Mouse (Mus musculus): ENCODE results near the gene Hyal3. TPM values are rescaled to one million over a fixed set of nuclear protein-coding genes. Genes with fewer than 3 reads are reported as not detected.

The Hyal3 gene
- polyA plus RNA-seq, 1 experiment from 2014 or later: 0.89 TPM

DNA sequence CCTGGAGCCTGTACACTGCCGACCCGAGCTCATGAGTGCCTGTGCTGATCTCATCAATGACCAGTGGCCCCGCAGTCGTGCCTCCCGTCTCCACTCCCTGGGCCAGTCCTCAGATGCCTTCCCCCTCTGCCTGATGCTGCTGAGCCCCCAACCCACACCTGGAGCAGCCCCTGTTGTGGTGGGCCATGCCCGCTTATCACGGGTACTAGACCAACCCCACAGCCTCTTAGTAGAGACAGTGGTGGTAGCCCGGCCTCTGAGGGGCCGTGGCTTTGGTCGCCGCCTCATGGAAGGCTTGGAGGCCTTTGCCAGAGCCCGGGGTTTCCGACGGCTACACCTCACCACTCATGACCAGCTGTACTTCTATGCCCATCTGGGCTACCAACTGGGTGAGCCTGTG, 2.6 kb downstream of the Hyal3 start:
- WGBS: 91% methylated on average over 14 of the region's 14 CpGs

GRCm38 (mm10) chr9:107586504-107586903, 5.9 kb downstream of the Hyal3 start:
- H3K9ac ChIP-seq (replicated peaks; ENCODE audit: low read length): no peak overlapping the region
- WGBS: 93% methylated on average over 5 of the region's 5 CpGs
- ATAC-seq (ENCODE audit: low FRiP score, low TSS enrichment) (no peak), DNase-seq (no peak)
- no peak overlapping the region for H3K4me2 ChIP-seq (ENCODE audit: low read length)
- peaks cover 11% of the 10 kb centered on the region for H3K4me1 ChIP-seq (ENCODE audit: control insufficient read depth, insufficient read depth, low read length)
- no peak overlapping the region for H3K27ac ChIP-seq (replicated peaks; ENCODE audit: low read depth, low read length)
- peaks cover 29% of the 10 kb centered on the region for H3K36me3 ChIP-seq (ENCODE audit: control insufficient read depth, insufficient read depth, low read length)
- H3K4me3 ChIP-seq (replicated peaks; ENCODE audit: low read depth, low read length): no peak overlapping the region
- no peaks in the 10 kb centered on the region for H3K27me3 ChIP-seq (ENCODE audit: control insufficient read depth, insufficient read depth, low read length)
- H3K9me3 ChIP-seq (ENCODE audit: control insufficient read depth, low read length): no peaks in the 10 kb centered on the region

More for the DNA sequence above, 2.6 kb downstream of the Hyal3 start:
- Histone ChIP-seq H3K9me3 (ENCODE audit: control insufficient read depth, low read length) (no peaks in the 10 kb centered on the region), H3K27ac (replicated peaks; ENCODE audit: low read depth, low read length) (no peak overlapping the region), H3K4me2 (ENCODE audit: low read length) (no peak overlapping the region), H3K36me3 (ENCODE audit: control insufficient read depth, insufficient read depth, low read length) (peaks cover 11% of the 10 kb centered on the region; the same call in 1 of the 2 replicates), H3K4me3 (replicated peaks; ENCODE audit: low read depth, low read length) (no peak overlapping the region), H3K27me3 (ENCODE audit: control insufficient read depth, insufficient read depth, low read length) (no peaks in the 10 kb centered on the region), H3K4me1 (ENCODE audit: control insufficient read depth, insufficient read depth, low read length) (peaks cover 19% of the 10 kb centered on the region), H3K9ac (replicated peaks; ENCODE audit: low read length) (no peak overlapping the region)
- ATAC-seq (ENCODE audit: low FRiP score, low TSS enrichment) (no peak), DNase-seq (no peak)

DNA sequence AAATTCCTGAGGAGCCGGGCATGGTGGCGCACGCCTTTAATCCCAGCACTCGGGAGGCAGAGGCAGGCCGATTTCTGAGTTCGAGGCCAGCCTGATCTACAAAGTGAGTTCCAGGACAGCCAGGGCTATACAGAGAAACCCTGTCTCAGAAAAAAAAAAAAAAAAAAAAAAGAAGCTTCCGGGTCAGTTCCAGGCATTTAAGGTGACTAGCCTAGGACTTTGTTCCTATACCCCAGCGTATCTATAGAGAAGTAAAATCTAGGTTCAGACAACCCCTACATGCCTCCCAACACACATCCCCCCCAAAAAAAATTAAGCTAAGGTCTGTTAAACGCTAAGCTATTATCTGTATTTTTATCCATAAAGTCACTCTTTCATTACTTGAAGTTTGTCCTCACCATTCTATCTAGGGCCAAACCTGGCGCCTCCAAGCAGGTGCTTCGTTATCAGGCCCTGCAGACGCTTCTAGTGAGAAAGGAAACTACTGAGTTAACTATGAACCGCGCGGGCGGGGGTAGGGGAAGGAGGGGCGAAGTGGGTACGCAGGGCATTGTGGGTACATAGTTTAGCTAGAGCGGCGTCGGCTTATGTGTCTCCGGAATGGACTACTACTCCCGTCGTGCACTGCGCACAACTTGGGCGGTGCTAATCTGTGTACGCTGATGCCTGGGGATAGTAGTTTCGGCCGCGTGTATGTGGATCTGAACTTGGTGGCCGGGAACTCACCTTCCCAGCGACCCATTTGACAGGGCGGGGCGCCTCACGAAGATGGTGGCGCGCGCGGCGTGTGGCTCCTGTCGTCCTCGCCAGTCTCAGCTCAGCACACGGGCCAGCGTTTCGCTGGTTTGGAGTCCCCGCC, 6.6 kb downstream of the Hyal3 start, which contains the start of gene Ifrd2:
Ifrd2 (plus strand) TSS at position 669 of the 859 bp plus-strand sequence.
- no peaks in the 10 kb centered on the region for H3K27me3 ChIP-seq (ENCODE audit: control insufficient read depth, insufficient read depth, low read length)
- H3K4me1 ChIP-seq (ENCODE audit: control insufficient read depth, insufficient read depth, low read length): peaks cover 9% of the 10 kb centered on the region
- H3K36me3 ChIP-seq (ENCODE audit: control insufficient read depth, insufficient read depth, low read length): peaks cover 36% of the 10 kb centered on the region
- ATAC-seq (ENCODE audit: low FRiP score, low TSS enrichment): peak; percentile 97
- H3K27ac ChIP-seq (replicated peaks; ENCODE audit: low read depth, low read length): no peak within 1 kb of the TSS
- H3K9me3 ChIP-seq (ENCODE audit: control insufficient read depth, low read length): no peaks in the 10 kb centered on the region
- 14% methylated on average over 46 of the region's 46 CpGs for WGBS
- DNase-seq: peak; percentile 99
- peak within 1 kb of the TSS; percentile 65 for H3K4me3 ChIP-seq (replicated peaks; ENCODE audit: low read depth, low read length)
- peak within 1 kb of the TSS; percentile 54 for H3K9ac ChIP-seq (replicated peaks; ENCODE audit: low read length)
- peak within 1 kb of the TSS; percentile 89 for H3K4me2 ChIP-seq (ENCODE audit: low read length)

- H3K4me3 ChIP-seq (replicated peaks; ENCODE audit: low read depth, low read length): peak overlapping the region; percentile 65
- no peaks in the 10 kb centered on the region for H3K27me3 ChIP-seq (ENCODE audit: control insufficient read depth, insufficient read depth, low read length)
- H3K9ac ChIP-seq (replicated peaks; ENCODE audit: low read length): peak overlapping the region; percentile 54
- peak; percentile 19; the same call in 1 of the 2 replicates for ATAC-seq (ENCODE audit: low FRiP score, low TSS enrichment)
- H3K4me1 ChIP-seq (ENCODE audit: control insufficient read depth, insufficient read depth, low read length): peaks cover 9% of the 10 kb centered on the region
- peaks cover 41% of the 10 kb centered on the region for H3K36me3 ChIP-seq (ENCODE audit: control insufficient read depth, insufficient read depth, low read length)
- WGBS: 6% methylated on average over 33 of the region's 33 CpGs
- H3K27ac ChIP-seq (replicated peaks; ENCODE audit: low read depth, low read length): no peak overlapping the region
- DNase-seq: peak; percentile 56
- H3K9me3 ChIP-seq (ENCODE audit: control insufficient read depth, low read length): no peaks in the 10 kb centered on the region
- peak overlapping the region; percentile 89 for H3K4me2 ChIP-seq (ENCODE audit: low read length)
These were observed 7.4 kb downstream of the Hyal3 start for GRCm38 (mm10) chr9:107587833-107588639.

DNA sequence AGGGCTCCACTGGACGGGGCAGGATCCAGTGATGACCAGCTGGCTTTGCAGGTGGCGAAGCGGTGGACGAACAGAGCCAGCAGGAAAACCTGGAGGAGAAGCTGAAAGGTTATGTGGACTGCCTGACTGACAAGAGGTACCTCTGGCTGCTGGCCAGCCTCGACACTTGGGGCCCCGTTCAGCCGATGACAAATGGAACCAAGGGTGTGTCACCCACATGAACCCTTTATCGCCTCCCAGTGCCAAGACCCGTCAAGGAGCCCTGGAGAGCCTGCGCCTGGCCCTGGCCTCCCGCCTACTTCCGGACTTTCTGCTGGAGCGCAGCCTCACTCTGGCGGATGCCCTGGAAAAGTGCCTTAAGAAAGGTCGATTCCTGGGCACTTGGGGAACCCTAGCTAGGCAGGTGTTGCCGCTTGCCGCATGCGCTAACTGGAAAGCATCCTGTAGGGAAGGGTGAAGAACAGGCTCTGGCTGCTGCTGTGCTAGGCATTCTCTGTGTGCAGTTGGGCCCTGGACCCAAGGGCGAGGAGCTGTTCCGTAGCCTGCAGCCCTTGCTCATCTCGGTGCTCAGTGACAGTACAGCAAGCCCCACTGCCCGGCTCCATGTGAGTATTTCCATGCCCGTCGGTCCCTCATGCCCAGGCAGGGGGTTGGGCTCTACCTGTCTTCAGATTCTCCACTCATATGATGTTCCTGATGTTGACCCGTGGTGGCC, 9.6 kb downstream of the Hyal3 start:
- Histone ChIP-seq H3K4me1 (ENCODE audit: control insufficient read depth, insufficient read depth, low read length) (peaks cover 9% of the 10 kb centered on the region), H3K27ac (replicated peaks; ENCODE audit: low read depth, low read length) (no peak overlapping the region), H3K4me3 (replicated peaks; ENCODE audit: low read depth, low read length) (no peak overlapping the region), H3K9me3 (ENCODE audit: control insufficient read depth, low read length) (no peaks in the 10 kb centered on the region), H3K9ac (replicated peaks; ENCODE audit: low read length) (no peak overlapping the region), H3K4me2 (ENCODE audit: low read length) (no peak overlapping the region), H3K36me3 (ENCODE audit: control insufficient read depth, insufficient read depth, low read length) (peaks cover 42% of the 10 kb centered on the region), H3K27me3 (ENCODE audit: control insufficient read depth, insufficient read depth, low read length) (no peaks in the 10 kb centered on the region)
- no peak for DNase-seq
- WGBS: 91% methylated on average over 25 of the region's 25 CpGs
- no peak for ATAC-seq (ENCODE audit: low FRiP score, low TSS enrichment)

DNA sequence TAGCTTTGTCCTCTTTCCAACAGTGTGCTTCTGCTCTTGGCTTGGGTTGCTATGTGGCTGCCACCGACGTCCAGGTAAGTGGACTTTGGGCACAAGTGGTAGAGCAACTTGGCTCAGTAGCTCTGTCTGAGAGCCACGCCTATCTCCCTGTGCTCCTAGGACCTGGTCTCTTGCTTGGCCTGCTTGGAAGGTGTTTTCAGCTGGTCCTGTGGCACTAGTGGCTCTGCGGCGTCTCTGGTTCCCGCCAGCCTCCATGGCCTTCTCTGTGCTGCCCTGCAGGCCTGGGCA, 10.1 kb downstream of the Hyal3 start:
- ATAC-seq (ENCODE audit: low FRiP score, low TSS enrichment) (no peak), DNase-seq (no peak)
- 95% methylated on average over 6 of the region's 6 CpGs for WGBS
- H3K4me3 ChIP-seq (replicated peaks; ENCODE audit: low read depth, low read length): no peak overlapping the region
- H3K9me3 ChIP-seq (ENCODE audit: control insufficient read depth, low read length): no peaks in the 10 kb centered on the region
- peaks cover 9% of the 10 kb centered on the region for H3K4me1 ChIP-seq (ENCODE audit: control insufficient read depth, insufficient read depth, low read length)
- no peaks in the 10 kb centered on the region for H3K27me3 ChIP-seq (ENCODE audit: control insufficient read depth, insufficient read depth, low read length)
- no peak overlapping the region for H3K27ac ChIP-seq (replicated peaks; ENCODE audit: low read depth, low read length)
- peaks cover 42% of the 10 kb centered on the region for H3K36me3 ChIP-seq (ENCODE audit: control insufficient read depth, insufficient read depth, low read length)
- H3K9ac ChIP-seq (replicated peaks; ENCODE audit: low read length): no peak overlapping the region
- H3K4me2 ChIP-seq (ENCODE audit: low read length): no peak overlapping the region

DNA sequence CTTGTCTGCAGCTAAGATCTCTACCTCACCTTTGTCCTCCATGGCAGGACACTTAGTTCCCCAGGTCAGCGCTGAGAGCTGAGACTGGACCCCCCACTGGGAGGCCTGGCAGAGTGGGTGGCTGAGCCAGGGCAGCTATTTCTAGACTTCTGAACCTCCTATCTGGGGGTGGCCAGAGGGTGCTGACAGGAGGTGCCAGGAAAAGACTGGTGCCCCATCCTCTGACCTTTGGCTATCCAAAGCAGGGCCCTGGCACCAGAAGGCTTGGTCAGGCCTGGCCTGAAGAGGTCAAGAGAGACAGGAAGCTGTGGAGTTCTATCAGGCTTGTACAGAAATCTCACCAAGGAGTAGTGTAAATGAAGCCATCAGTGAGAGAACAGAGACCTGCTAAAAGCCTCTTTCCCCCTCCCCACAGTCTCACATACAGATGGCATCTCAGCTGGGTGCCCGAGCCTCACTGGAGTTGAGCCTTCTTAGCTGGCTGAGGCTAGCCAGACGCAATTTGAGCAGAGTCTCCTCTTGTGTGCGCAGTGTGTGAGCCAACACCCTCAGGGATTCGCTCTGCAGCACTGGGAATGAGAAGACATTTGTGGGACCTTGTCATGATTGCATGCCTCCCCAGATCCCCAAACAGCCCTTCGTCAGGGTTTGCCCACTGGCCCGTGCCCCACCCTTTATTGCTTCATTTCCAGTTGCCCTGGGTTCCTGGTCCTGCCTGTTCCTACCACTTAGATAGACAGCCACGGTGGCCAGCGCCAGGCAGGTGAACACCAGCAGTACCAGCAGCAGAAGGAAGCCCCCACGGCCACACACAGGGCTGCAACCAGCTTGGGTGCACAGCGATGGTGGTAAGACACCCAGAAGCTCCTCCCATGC, 12.7 kb downstream of the Hyal3 start:
- ATAC-seq (ENCODE audit: low FRiP score, low TSS enrichment): no peak
- no peak overlapping the region for H3K27ac ChIP-seq (replicated peaks; ENCODE audit: low read depth, low read length)

More for the DNA sequence above, 12.7 kb downstream of the Hyal3 start:
- peaks cover 4% of the 10 kb centered on the region for H3K4me1 ChIP-seq (ENCODE audit: control insufficient read depth, insufficient read depth, low read length)
- 83% methylated on average over 11 of the region's 11 CpGs for WGBS
- no peak overlapping the region for H3K4me2 ChIP-seq (ENCODE audit: low read length)
- H3K4me3 ChIP-seq (replicated peaks; ENCODE audit: low read depth, low read length): no peak overlapping the region
- no peak for DNase-seq
- H3K9me3 ChIP-seq (ENCODE audit: control insufficient read depth, low read length): no peaks in the 10 kb centered on the region
- no peak overlapping the region for H3K9ac ChIP-seq (replicated peaks; ENCODE audit: low read length)
- H3K27me3 ChIP-seq (ENCODE audit: control insufficient read depth, insufficient read depth, low read length): no peaks in the 10 kb centered on the region
- H3K36me3 ChIP-seq (ENCODE audit: control insufficient read depth, insufficient read depth, low read length): peaks cover 42% of the 10 kb centered on the region
